In genomic region chr2:174339701-174340100, GRCm38 (mm10) we compare ENCODE assay signal across 17 mouse cellular contexts. TPM values are rescaled to one million over a fixed set of nuclear protein-coding genes. Genes with fewer than 3 reads are reported as not detected.
DNase-seq lines count a peak whose midpoint lies in the region; ATAC-seq lines count a peak whose summit lies in the region.
"Had no signal": no experiment of that assay in that cellular context is flagged by ENCODE, and none has a peak within 500 bp of the region (broad histone marks: within the 10 kb centered on the region; RNA-seq: fewer than 3 reads in every experiment).

No protein-coding gene starts in this region.

- no peak for DNase-seq in hindbrain, embryonic 11.5 days (ENCODE audit: low spot score)
- no peak for DNase-seq in midbrain, embryonic 11.5 days (ENCODE audit: low spot score, missing footprints)
- no peak for DNase-seq in midbrain, embryonic 14.5 days
- DNase-seq: embryo, embryonic 11 days; gastrocnemius, postnatal 10 days; layer of hippocampus, postnatal 36 days; retina, postnatal 1 day; right cerebral cortex, postnatal 4 days; thymus, postnatal 36 days had no signal

- no peak overlapping the region for H3K27ac ChIP-seq in forebrain, embryonic 12.5 days
- H3K27ac ChIP-seq in forebrain, embryonic 16.5 days (ENCODE audit: low read length): no peak overlapping the region
- H3K27ac ChIP-seq in hindbrain, embryonic 11.5 days (ENCODE audit: low read depth, low read length): no peak overlapping the region
- H3K27ac ChIP-seq in hindbrain, embryonic 12.5 days: no peak overlapping the region
- H3K27ac ChIP-seq in midbrain, embryonic 11.5 days (ENCODE audit: low read depth, low read length): no peak overlapping the region
- H3K27ac ChIP-seq in midbrain, embryonic 14.5 days (replicated peaks; ENCODE audit: low read depth, low read length): no peak overlapping the region
- H3K27ac ChIP-seq in midbrain, embryonic 15.5 days: no peak overlapping the region
- H3K27ac ChIP-seq: liver, embryonic 15.5 days had no signal

- WGBS in forebrain, embryonic 12.5 days: 87% methylated on average over 1 of the region's 1 CpGs
- 100% methylated on average over 1 of the region's 1 CpGs for WGBS in forebrain, embryonic 16.5 days
- WGBS in hindbrain, embryonic 11.5 days: 100% methylated on average over 1 of the region's 1 CpGs
- 100% methylated on average over 1 of the region's 1 CpGs for WGBS in hindbrain, embryonic 12.5 days
- WGBS in midbrain, embryonic 11.5 days: 100% methylated on average over 1 of the region's 1 CpGs
- WGBS in midbrain, embryonic 14.5 days: 95% methylated on average over 1 of the region's 1 CpGs
- WGBS in midbrain, embryonic 15.5 days: 100% methylated on average over 1 of the region's 1 CpGs

- no peak overlapping the region for H3K4me2 ChIP-seq in forebrain, embryonic 12.5 days
- no peak overlapping the region for H3K4me2 ChIP-seq in forebrain, embryonic 16.5 days (ENCODE audit: low read length)
- H3K4me2 ChIP-seq in hindbrain, embryonic 11.5 days (replicated peaks; ENCODE audit: low read depth, low read length): no peak overlapping the region
- no peak overlapping the region for H3K4me2 ChIP-seq in hindbrain, embryonic 12.5 days (replicated peaks)
- no peak overlapping the region for H3K4me2 ChIP-seq in midbrain, embryonic 11.5 days
- H3K4me2 ChIP-seq in midbrain, embryonic 14.5 days (ENCODE audit: low read length): no peak overlapping the region
- H3K4me2 ChIP-seq in midbrain, embryonic 15.5 days: no peak overlapping the region
- H3K4me2 ChIP-seq: heart, embryonic 15.5 days; liver, embryonic 15.5 days had no signal

- H3K27me3 ChIP-seq in forebrain, embryonic 12.5 days: no peaks in the 10 kb centered on the region
- H3K27me3 ChIP-seq in forebrain, embryonic 16.5 days (replicated peaks; ENCODE audit: control insufficient read depth, insufficient read depth, low read length): no peaks in the 10 kb centered on the region
- H3K27me3 ChIP-seq in hindbrain, embryonic 11.5 days (ENCODE audit: control insufficient read depth, insufficient read depth, low read length): no peaks in the 10 kb centered on the region
- H3K27me3 ChIP-seq in hindbrain, embryonic 12.5 days: no peaks in the 10 kb centered on the region
- no peaks in the 10 kb centered on the region for H3K27me3 ChIP-seq in midbrain, embryonic 11.5 days (ENCODE audit: control insufficient read depth, insufficient read depth, low read length)
- H3K27me3 ChIP-seq in midbrain, embryonic 14.5 days (ENCODE audit: control insufficient read depth, insufficient read depth, low read length): no peaks in the 10 kb centered on the region
- no peaks in the 10 kb centered on the region for H3K27me3 ChIP-seq in midbrain, embryonic 15.5 days (replicated peaks)
- H3K27me3 ChIP-seq: heart, embryonic 15.5 days; liver, embryonic 15.5 days had no signal

- H3K36me3 ChIP-seq in forebrain, embryonic 12.5 days (replicated peaks): peaks cover 14% of the 10 kb centered on the region
- H3K36me3 ChIP-seq in forebrain, embryonic 16.5 days (ENCODE audit: control insufficient read depth, insufficient read depth): no peaks in the 10 kb centered on the region
- 0 out of 2 replicates have a peak, but pooled peaks cover 1% of the 10 kb centered on the region for H3K36me3 ChIP-seq in hindbrain, embryonic 11.5 days (ENCODE audit: control insufficient read depth, insufficient read depth, low read length)
- H3K36me3 ChIP-seq in hindbrain, embryonic 12.5 days: peaks cover 15% of the 10 kb centered on the region
- peaks cover 5% of the 10 kb centered on the region; the same call in 1 of the 2 replicates for H3K36me3 ChIP-seq in midbrain, embryonic 11.5 days (ENCODE audit: control insufficient read depth, insufficient read depth, low read length)
- peaks cover 10% of the 10 kb centered on the region for H3K36me3 ChIP-seq in midbrain, embryonic 14.5 days (ENCODE audit: control insufficient read depth, insufficient read depth, low read length)
- H3K36me3 ChIP-seq in midbrain, embryonic 15.5 days (replicated peaks): peaks cover 1% of the 10 kb centered on the region; the same call in 1 of the 2 replicates

- no peak overlapping the region for H3K4me3 ChIP-seq in forebrain, embryonic 12.5 days (replicated peaks)
- H3K4me3 ChIP-seq in forebrain, embryonic 16.5 days (replicated peaks; ENCODE audit: low read length): no peak overlapping the region
- H3K4me3 ChIP-seq in hindbrain, embryonic 11.5 days (ENCODE audit: low read depth, low read length): no peak overlapping the region
- H3K4me3 ChIP-seq in hindbrain, embryonic 12.5 days: no peak overlapping the region
- no peak overlapping the region for H3K4me3 ChIP-seq in midbrain, embryonic 11.5 days (ENCODE audit: low read depth, low read length)
- no peak overlapping the region for H3K4me3 ChIP-seq in midbrain, embryonic 14.5 days (replicated peaks; ENCODE audit: low read depth, low read length)
- H3K4me3 ChIP-seq in midbrain, embryonic 15.5 days: no peak overlapping the region
- H3K4me3 ChIP-seq: heart, embryonic 15.5 days; liver, embryonic 15.5 days had no signal

- H3K9me3 ChIP-seq in forebrain, embryonic 12.5 days: no peaks in the 10 kb centered on the region
- H3K9me3 ChIP-seq in forebrain, embryonic 16.5 days (ENCODE audit: control insufficient read depth, low read length): no peaks in the 10 kb centered on the region
- no peaks in the 10 kb centered on the region for H3K9me3 ChIP-seq in hindbrain, embryonic 11.5 days (ENCODE audit: control insufficient read depth, low read length)
- no peaks in the 10 kb centered on the region for H3K9me3 ChIP-seq in hindbrain, embryonic 12.5 days (replicated peaks)
- H3K9me3 ChIP-seq in midbrain, embryonic 11.5 days (ENCODE audit: control insufficient read depth, low read length): no peaks in the 10 kb centered on the region
- H3K9me3 ChIP-seq in midbrain, embryonic 14.5 days (ENCODE audit: control insufficient read depth, low read length): no peaks in the 10 kb centered on the region
- H3K9me3 ChIP-seq in midbrain, embryonic 15.5 days: no peaks in the 10 kb centered on the region
- H3K9me3 ChIP-seq: heart, embryonic 15.5 days; liver, embryonic 15.5 days had no signal

- H3K4me1 ChIP-seq in forebrain, embryonic 12.5 days: peaks cover 48% of the 10 kb centered on the region
- peaks cover 45% of the 10 kb centered on the region for H3K4me1 ChIP-seq in forebrain, embryonic 16.5 days (replicated peaks; ENCODE audit: control insufficient read depth, insufficient read depth, low read length)
- H3K4me1 ChIP-seq in hindbrain, embryonic 11.5 days (replicated peaks; ENCODE audit: control insufficient read depth, insufficient read depth, low read length): peaks cover 2% of the 10 kb centered on the region; the same call in 1 of the 2 replicates
- H3K4me1 ChIP-seq in hindbrain, embryonic 12.5 days: peaks cover 50% of the 10 kb centered on the region
- H3K4me1 ChIP-seq in midbrain, embryonic 11.5 days (ENCODE audit: control insufficient read depth, insufficient read depth, low read length): peaks cover 21% of the 10 kb centered on the region
- H3K4me1 ChIP-seq in midbrain, embryonic 14.5 days (ENCODE audit: control insufficient read depth, insufficient read depth, low read length): peaks cover 29% of the 10 kb centered on the region
- peaks cover 52% of the 10 kb centered on the region for H3K4me1 ChIP-seq in midbrain, embryonic 15.5 days

- peak; percentile 36; the same call in 1 of the 2 replicates for ATAC-seq in forebrain, embryonic 12.5 days (ENCODE audit: low FRiP score)
- ATAC-seq in forebrain, embryonic 16.5 days: no peak
- peak; percentile 23 for ATAC-seq in hindbrain, embryonic 11.5 days (ENCODE audit: low FRiP score)
- ATAC-seq in hindbrain, embryonic 12.5 days (ENCODE audit: low FRiP score): no peak; the same call in 1 of the 2 replicates
- peak; percentile 42; the same call in 1 of the 2 replicates for ATAC-seq in midbrain, embryonic 11.5 days (ENCODE audit: low FRiP score)
- ATAC-seq in midbrain, embryonic 14.5 days (ENCODE audit: low FRiP score, low TSS enrichment): no peak; the same call in 1 of the 2 replicates
- ATAC-seq in midbrain, embryonic 15.5 days (replicated peaks): peak; percentile 25; the same call in 1 of the 2 replicates
- no peak for ATAC-seq in inflammation-experienced regulatory T-cells, adult 6 months
- ATAC-seq: lung, postnatal 0 days had no signal

- no peak overlapping the region for H3K9ac ChIP-seq in forebrain, embryonic 12.5 days
- H3K9ac ChIP-seq in forebrain, embryonic 16.5 days (replicated peaks; ENCODE audit: low read depth, low read length): no peak overlapping the region
- no peak overlapping the region for H3K9ac ChIP-seq in hindbrain, embryonic 11.5 days (ENCODE audit: low read depth, low read length)
- H3K9ac ChIP-seq in hindbrain, embryonic 12.5 days: no peak overlapping the region
- H3K9ac ChIP-seq in midbrain, embryonic 11.5 days (ENCODE audit: low read length): no peak overlapping the region
- no peak overlapping the region for H3K9ac ChIP-seq in midbrain, embryonic 14.5 days (replicated peaks; ENCODE audit: low read length)
- H3K9ac ChIP-seq in midbrain, embryonic 15.5 days: no peak overlapping the region
- H3K9ac ChIP-seq: heart, embryonic 15.5 days; liver, embryonic 15.5 days had no signal

RNA-seq across cellular contexts. Expression of gene Gm20721, which starts 6.8 kb away (rescaled TPM):
- 7.1 and 7.5 TPM in 2 replicates for polyA plus RNA-seq in forebrain, embryonic 12.5 days (2016; fragmentation: Nextera tagmentation; extraction: Ambion mirVana)
- polyA plus RNA-seq in forebrain, embryonic 16.5 days (2015; fragmentation: Nextera tagmentation; extraction: Ambion mirVana): 11.4 and 13.5 TPM in 2 replicates
- 17.6 and 22.8 TPM in 2 replicates for polyA plus RNA-seq in hindbrain, embryonic 11.5 days (2014; fragmentation: Nextera tagmentation; extraction: Ambion mirVana)
- polyA plus RNA-seq in hindbrain, embryonic 12.5 days (2016; fragmentation: Nextera tagmentation; extraction: Ambion mirVana): 13.7 and 14.5 TPM in 2 replicates
- polyA plus RNA-seq in midbrain, embryonic 11.5 days (2014; fragmentation: Nextera tagmentation; extraction: Ambion mirVana): 9.5 and 15.7 TPM in 2 replicates
- polyA plus RNA-seq in midbrain, embryonic 14.5 days (2014; fragmentation: Nextera tagmentation; extraction: Ambion mirVana): 6.4 and 7.5 TPM in 2 replicates
- polyA plus RNA-seq in midbrain, embryonic 15.5 days (2015; fragmentation: Nextera tagmentation; extraction: Ambion mirVana): 8.2 and 16.1 TPM in 2 replicates
- polyA plus RNA-seq in inflammation-experienced regulatory T-cells, adult 6 months (2017; shearing (Covaris generic)): not detected

RNA-seq across cellular contexts. Expression of gene Gnas, which starts 55.6 kb away (rescaled TPM):
- polyA plus RNA-seq in forebrain, embryonic 12.5 days (2016; fragmentation: Nextera tagmentation; extraction: Ambion mirVana): 1,283 and 1,309 TPM in 2 replicates
- 1,187 and 1,213 TPM in 2 replicates for polyA plus RNA-seq in forebrain, embryonic 16.5 days (2015; fragmentation: Nextera tagmentation; extraction: Ambion mirVana)
- polyA plus RNA-seq in hindbrain, embryonic 11.5 days (2014; fragmentation: Nextera tagmentation; extraction: Ambion mirVana): 1,233 and 1,244 TPM in 2 replicates
- 1,701 and 1,752 TPM in 2 replicates for polyA plus RNA-seq in hindbrain, embryonic 12.5 days (2016; fragmentation: Nextera tagmentation; extraction: Ambion mirVana)
- polyA plus RNA-seq in midbrain, embryonic 11.5 days (2014; fragmentation: Nextera tagmentation; extraction: Ambion mirVana): 1,087 and 1,162 TPM in 2 replicates
- polyA plus RNA-seq in midbrain, embryonic 14.5 days (2014; fragmentation: Nextera tagmentation; extraction: Ambion mirVana): 1,446 and 1,495 TPM in 2 replicates
- 1,362 and 1,368 TPM in 2 replicates for polyA plus RNA-seq in midbrain, embryonic 15.5 days (2015; fragmentation: Nextera tagmentation; extraction: Ambion mirVana)
- 100 to 1,000 TPM; 121 to 127 (median 126) TPM for polyA plus RNA-seq in inflammation-experienced regulatory T-cells, adult 6 months (2017; shearing (Covaris generic))

Comparison
In these comparisons a context has a peak if more than half of its experiments do, and no peak if none do; other contexts are left out.
1. ATAC-seq: peak in forebrain, embryonic 12.5 days (single experiment), hindbrain, embryonic 11.5 days (single experiment), midbrain, embryonic 11.5 days (single experiment) and midbrain, embryonic 15.5 days (single experiment); none in forebrain, embryonic 16.5 days (single experiment), hindbrain, embryonic 12.5 days (single experiment), midbrain, embryonic 14.5 days (single experiment) and inflammation-experienced regulatory T-cells, adult 6 months (single experiment).